Mouse (Mus musculus): ENCODE results near the gene Ptn. TPM values are rescaled to one million over a fixed set of nuclear protein-coding genes. Genes with fewer than 3 reads are reported as not detected.

The Ptn gene
- polyA plus RNA-seq, 1 experiment from 2014 or later = 385 TPM

DNA sequence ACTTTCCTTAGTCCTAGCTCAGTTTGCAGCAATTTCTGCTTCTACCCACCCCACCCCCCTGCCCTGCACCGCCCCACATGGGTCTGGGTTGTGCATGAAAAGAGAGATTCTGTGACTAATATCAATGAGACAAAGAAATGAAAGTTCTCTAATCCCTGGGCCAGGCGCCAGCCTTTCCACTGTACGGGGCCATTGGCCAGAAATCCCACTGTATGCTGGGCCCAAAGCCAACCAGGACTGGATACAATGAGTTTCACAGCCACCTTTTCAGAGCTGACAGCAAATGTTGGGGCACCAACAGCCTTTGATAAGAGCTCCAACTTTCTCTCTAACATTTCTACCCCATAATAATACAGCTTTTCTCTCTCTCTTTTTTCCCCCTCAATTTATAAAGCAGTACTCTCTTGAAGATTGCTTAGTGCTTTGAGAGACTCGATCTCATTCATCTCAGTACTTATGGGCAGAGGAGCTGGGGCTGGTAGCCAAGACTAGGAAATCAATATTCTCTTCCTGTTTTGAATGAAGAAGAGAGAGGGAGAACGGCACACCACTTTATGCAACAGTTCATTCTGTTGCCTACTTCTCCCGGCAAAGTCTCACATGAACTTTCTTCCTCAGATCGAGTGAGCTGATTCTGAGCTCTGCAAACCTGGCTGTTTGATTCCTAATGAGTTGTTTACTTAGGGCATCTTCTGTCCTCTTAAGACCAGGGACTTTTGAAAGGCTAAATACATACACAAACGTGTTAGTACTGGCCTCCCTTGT lies 9.2 kb upstream of the Ptn start:
- H3K4me2 ChIP-seq (replicated peaks; ENCODE audit: low read depth, low read length) = no peak overlapping the region

DNA sequence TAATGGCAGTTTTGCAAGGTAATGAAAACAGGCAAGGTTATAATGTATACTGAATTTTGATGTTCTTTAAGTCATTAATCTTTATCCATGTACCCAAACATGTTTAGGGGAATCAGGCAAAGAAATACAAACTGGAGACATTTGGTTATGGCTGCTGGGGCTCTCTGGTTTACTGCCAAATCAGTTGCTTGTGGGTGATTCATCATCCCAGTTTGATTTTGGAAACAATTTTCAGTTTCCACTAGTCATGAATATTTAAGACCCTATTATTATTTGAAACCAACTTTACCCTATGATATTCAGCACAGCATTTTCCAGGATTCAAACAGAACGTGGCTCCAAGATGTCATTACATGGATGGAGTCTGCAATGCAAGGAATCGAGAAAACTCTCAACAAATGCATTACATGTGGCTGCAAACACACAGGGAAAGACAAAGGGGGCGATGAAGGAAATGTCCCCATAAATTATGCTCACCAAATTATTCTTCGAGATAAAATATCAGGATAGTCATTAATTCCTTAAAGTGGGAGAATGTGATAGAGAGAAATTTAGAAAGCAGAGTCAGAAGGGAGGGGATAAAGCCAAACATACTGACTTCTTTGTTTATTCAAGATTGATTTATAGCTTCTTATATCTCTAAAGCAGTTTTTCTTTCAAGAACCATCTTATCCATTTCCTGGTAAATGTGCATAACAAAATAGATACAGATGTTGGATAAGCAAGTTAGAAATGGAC lies 8.4 kb upstream of the Ptn start:
- DNase-seq (ENCODE audit: low spot score) (no peak), ATAC-seq (ENCODE audit: low FRiP score) (no peak)
- no peak overlapping the region for H3K27ac ChIP-seq (ENCODE audit: low read depth, low read length)
- no peaks in the 10 kb centered on the region for H3K4me1 ChIP-seq (replicated peaks; ENCODE audit: control insufficient read depth, insufficient read depth, low read length)
- H3K27me3 ChIP-seq (ENCODE audit: control insufficient read depth, insufficient read depth, low read length) = no peaks in the 10 kb centered on the region
- no peaks in the 10 kb centered on the region for H3K36me3 ChIP-seq (ENCODE audit: control insufficient read depth, insufficient read depth, low read length)
- H3K9me3 ChIP-seq (ENCODE audit: control insufficient read depth, low read length) = no peaks in the 10 kb centered on the region
- H3K9ac ChIP-seq (ENCODE audit: low read depth, low read length) = no peak overlapping the region
- H3K4me3 ChIP-seq (ENCODE audit: low read depth, low read length) = no peak overlapping the region
- 86% methylated on average over 4 of the region's 4 CpGs for WGBS
- H3K4me2 ChIP-seq (replicated peaks; ENCODE audit: low read depth, low read length) = no peak overlapping the region

More for the DNA sequence above, 9.2 kb upstream of the Ptn start:
- Histone ChIP-seq H3K4me1 (replicated peaks; ENCODE audit: control insufficient read depth, insufficient read depth, low read length) (no peaks in the 10 kb centered on the region), H3K27ac (ENCODE audit: low read depth, low read length) (no peak overlapping the region), H3K27me3 (ENCODE audit: control insufficient read depth, insufficient read depth, low read length) (no peaks in the 10 kb centered on the region), H3K36me3 (ENCODE audit: control insufficient read depth, insufficient read depth, low read length) (no peaks in the 10 kb centered on the region), H3K9ac (ENCODE audit: low read depth, low read length) (no peak overlapping the region), H3K9me3 (ENCODE audit: control insufficient read depth, low read length) (no peaks in the 10 kb centered on the region), H3K4me3 (ENCODE audit: low read depth, low read length) (no peak overlapping the region)
- no peak for DNase-seq (ENCODE audit: low spot score)
- ATAC-seq (ENCODE audit: low FRiP score) = peak; percentile 49; the same call in 1 of the 2 replicates
- WGBS = 68% methylated on average over 8 of the region's 8 CpGs

DNA sequence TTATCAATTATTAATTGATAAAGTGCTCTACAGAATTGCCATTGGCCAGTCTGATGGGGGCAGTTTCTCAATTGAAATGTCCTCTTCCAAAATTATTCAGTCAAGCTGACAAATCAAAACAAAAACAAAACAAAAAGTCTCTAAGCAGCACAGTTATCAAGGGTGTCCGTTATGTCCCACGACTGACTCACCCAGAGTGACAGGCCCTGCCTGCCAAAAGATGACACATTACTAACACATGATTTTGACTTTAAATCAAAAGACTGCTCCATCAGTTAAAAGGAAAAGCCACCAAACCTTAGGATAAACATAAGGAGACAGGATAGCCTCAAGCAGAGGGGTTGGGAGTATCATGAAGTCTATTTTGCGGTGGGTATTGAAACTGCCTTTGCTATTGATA lies 6.6 kb upstream of the Ptn start:
- no peak overlapping the region for H3K4me2 ChIP-seq (replicated peaks; ENCODE audit: low read depth, low read length)
- no peaks in the 10 kb centered on the region for H3K9me3 ChIP-seq (ENCODE audit: control insufficient read depth, low read length)
- H3K27ac ChIP-seq (ENCODE audit: low read depth, low read length) = no peak overlapping the region
- WGBS = 95% methylated on average over 3 of the region's 3 CpGs
- H3K4me3 ChIP-seq (ENCODE audit: low read depth, low read length) = no peak overlapping the region
- DNase-seq (ENCODE audit: low spot score) (no peak), ATAC-seq (ENCODE audit: low FRiP score) (no peak)
- no peaks in the 10 kb centered on the region for H3K27me3 ChIP-seq (ENCODE audit: control insufficient read depth, insufficient read depth, low read length)
- H3K9ac ChIP-seq (ENCODE audit: low read depth, low read length) = no peak overlapping the region
- no peaks in the 10 kb centered on the region for H3K36me3 ChIP-seq (ENCODE audit: control insufficient read depth, insufficient read depth, low read length)
- no peaks in the 10 kb centered on the region for H3K4me1 ChIP-seq (replicated peaks; ENCODE audit: control insufficient read depth, insufficient read depth, low read length)

DNA sequence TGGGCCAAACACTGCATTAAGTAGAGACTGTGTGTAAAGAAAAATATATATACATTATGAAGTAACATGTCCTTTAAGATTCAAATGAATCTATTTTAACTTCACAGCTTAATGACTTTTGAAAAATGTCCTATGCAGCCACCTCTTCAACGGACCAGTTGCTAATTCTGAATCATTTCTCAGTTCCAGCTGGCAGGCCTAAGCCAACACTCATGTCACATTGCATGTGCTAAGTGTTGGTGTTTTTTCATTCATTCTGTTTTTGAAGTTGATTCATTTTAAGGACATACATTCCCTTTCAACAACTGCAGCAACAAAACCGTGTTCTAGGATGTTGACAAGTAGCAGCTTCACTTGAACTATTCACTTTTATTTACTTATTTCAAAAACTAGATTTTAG lies 6.0 kb upstream of the Ptn start:
- no peak overlapping the region for H3K4me2 ChIP-seq (replicated peaks; ENCODE audit: low read depth, low read length)
- H3K36me3 ChIP-seq (ENCODE audit: control insufficient read depth, insufficient read depth, low read length) = no peaks in the 10 kb centered on the region
- WGBS = 85% methylated on average over 2 of the region's 2 CpGs
- no peak overlapping the region for H3K4me3 ChIP-seq (ENCODE audit: low read depth, low read length)
- no peaks in the 10 kb centered on the region for H3K4me1 ChIP-seq (replicated peaks; ENCODE audit: control insufficient read depth, insufficient read depth, low read length)
- no peak overlapping the region for H3K9ac ChIP-seq (ENCODE audit: low read depth, low read length)
- no peaks in the 10 kb centered on the region for H3K27me3 ChIP-seq (ENCODE audit: control insufficient read depth, insufficient read depth, low read length)
- no peak for ATAC-seq (ENCODE audit: low FRiP score)
- H3K27ac ChIP-seq (ENCODE audit: low read depth, low read length) = no peak overlapping the region
- H3K9me3 ChIP-seq (ENCODE audit: control insufficient read depth, low read length) = no peaks in the 10 kb centered on the region
- DNase-seq (ENCODE audit: low spot score) = no peak

DNA sequence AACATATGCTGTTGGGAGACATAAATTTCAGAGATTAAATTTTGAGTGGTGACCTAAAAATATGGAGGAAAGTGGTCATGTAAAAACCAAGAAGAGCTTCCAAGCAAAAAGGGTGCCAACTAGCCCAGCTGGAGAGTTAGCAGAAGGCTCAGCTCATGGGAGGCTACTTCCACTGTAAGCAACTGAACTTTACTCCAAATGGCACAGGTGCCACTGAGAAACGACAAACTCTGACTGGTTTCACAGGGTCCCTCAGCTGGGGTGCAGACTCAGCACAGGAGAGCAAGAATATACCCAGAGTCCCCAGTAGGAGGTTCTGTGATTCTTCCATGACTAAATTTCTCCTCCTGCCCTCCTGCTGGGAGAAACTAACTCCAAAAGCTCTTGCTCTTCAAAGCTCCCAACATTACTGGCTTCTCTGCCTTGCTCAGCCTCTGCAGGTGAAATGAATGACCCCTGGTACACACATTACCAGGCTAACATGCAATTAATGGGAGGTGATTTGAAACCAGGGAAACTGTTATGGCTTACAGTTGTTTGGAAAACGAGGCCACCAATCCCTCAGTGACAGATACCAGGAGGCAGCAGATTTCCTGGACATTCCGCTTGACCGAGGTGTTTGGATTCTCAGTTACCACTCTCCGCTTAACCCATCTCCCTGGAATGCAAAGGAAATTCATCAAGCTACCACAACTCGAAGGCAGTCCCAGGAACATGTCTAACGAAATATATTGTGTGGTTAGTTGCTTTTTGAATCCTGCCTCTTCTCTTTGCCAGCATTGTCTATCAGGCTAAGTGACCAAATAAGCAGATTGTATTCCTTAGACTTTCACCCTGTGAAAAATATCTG lies 2.9 kb upstream of the Ptn start:
- H3K36me3 ChIP-seq (ENCODE audit: control insufficient read depth, insufficient read depth, low read length) = no peaks in the 10 kb centered on the region
- no peak overlapping the region for H3K4me2 ChIP-seq (replicated peaks; ENCODE audit: low read depth, low read length)
- ATAC-seq (ENCODE audit: low FRiP score) = no peak
- no peak overlapping the region for H3K9ac ChIP-seq (ENCODE audit: low read depth, low read length)
- H3K27me3 ChIP-seq (ENCODE audit: control insufficient read depth, insufficient read depth, low read length) = peaks cover 2% of the 10 kb centered on the region; the same call in 1 of the 2 replicates
- no peak overlapping the region for H3K4me3 ChIP-seq (ENCODE audit: low read depth, low read length)
- H3K4me1 ChIP-seq (replicated peaks; ENCODE audit: control insufficient read depth, insufficient read depth, low read length) = peaks cover 3% of the 10 kb centered on the region; the same call in 1 of the 2 replicates
- no peaks in the 10 kb centered on the region for H3K9me3 ChIP-seq (ENCODE audit: control insufficient read depth, low read length)
- H3K27ac ChIP-seq (ENCODE audit: low read depth, low read length) = no peak overlapping the region
- 79% methylated on average over 7 of the region's 7 CpGs for WGBS
- DNase-seq (ENCODE audit: low spot score) = no peak

DNA sequence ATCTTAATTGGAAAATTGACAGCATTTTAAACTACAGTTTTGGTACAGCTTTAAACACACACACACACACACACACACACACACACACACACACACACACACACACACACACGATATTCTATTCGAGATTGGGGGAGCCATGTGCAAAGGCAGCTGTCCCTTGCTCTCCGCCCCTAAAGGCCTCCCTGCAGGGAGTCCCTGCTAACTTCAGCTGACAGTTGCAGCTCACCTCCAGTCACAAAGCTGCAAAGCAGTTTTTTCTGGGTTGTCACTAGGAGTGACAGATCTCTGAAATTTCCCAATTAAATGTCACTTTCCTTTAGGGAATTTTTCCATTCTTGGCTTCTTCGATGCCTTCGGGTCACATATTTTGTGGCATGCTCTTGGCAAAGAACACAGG lies 428 bp upstream of the Ptn start:
- Histone ChIP-seq H3K27ac (ENCODE audit: low read depth, low read length) (peak overlapping the region; percentile 85; the same call in 1 of the 2 replicates), H3K4me1 (replicated peaks; ENCODE audit: control insufficient read depth, insufficient read depth, low read length) (peaks cover 3% of the 10 kb centered on the region; the same call in 1 of the 2 replicates), H3K4me2 (replicated peaks; ENCODE audit: low read depth, low read length) (peak overlapping the region; percentile 67), H3K27me3 (ENCODE audit: control insufficient read depth, insufficient read depth, low read length) (peaks cover 2% of the 10 kb centered on the region; the same call in 1 of the 2 replicates), H3K9ac (ENCODE audit: low read depth, low read length) (peak overlapping the region; percentile 76), H3K4me3 (ENCODE audit: low read depth, low read length) (peak overlapping the region; percentile 61), H3K36me3 (ENCODE audit: control insufficient read depth, insufficient read depth, low read length) (no peaks in the 10 kb centered on the region), H3K9me3 (ENCODE audit: control insufficient read depth, low read length) (no peaks in the 10 kb centered on the region)
- peak; percentile 56; the same call in 1 of the 2 replicates for ATAC-seq (ENCODE audit: low FRiP score)
- WGBS = 7% methylated on average over 5 of the region's 5 CpGs
- no peak for DNase-seq (ENCODE audit: low spot score)

DNA sequence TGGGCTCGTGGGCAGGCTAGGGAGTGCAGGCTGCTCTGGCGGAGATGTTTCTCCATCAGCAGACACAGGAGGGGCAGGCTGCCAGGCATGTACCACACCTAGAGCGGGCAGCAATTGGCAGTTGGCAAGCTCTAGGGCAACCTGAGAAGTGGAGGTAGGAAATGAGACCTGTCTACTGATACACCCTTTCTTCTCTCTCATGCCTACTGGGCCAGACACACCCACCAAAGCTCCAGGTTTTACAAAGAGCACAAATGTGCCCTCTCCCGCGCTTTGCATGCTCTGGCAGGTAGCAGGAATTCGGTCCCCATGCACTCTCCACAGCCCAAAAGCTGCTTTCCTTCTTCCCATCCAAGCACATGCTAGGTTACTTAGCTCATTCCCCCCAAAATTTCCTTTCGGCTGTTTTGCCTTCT lies 701 bp downstream of the Ptn start:
- Histone ChIP-seq H3K27ac (ENCODE audit: low read depth, low read length) (peak overlapping the region; percentile 85), H3K4me3 (ENCODE audit: low read depth, low read length) (peak overlapping the region; percentile 61), H3K9ac (ENCODE audit: low read depth, low read length) (peak overlapping the region; percentile 76), H3K4me1 (replicated peaks; ENCODE audit: control insufficient read depth, insufficient read depth, low read length) (peaks cover 3% of the 10 kb centered on the region; the same call in 1 of the 2 replicates), H3K4me2 (replicated peaks; ENCODE audit: low read depth, low read length) (peak overlapping the region; percentile 67), H3K36me3 (ENCODE audit: control insufficient read depth, insufficient read depth, low read length) (no peaks in the 10 kb centered on the region), H3K9me3 (ENCODE audit: control insufficient read depth, low read length) (no peaks in the 10 kb centered on the region), H3K27me3 (ENCODE audit: control insufficient read depth, insufficient read depth, low read length) (peaks cover 2% of the 10 kb centered on the region; the same call in 1 of the 2 replicates)
- peak; percentile 39 for ATAC-seq (ENCODE audit: low FRiP score)
- WGBS = 2% methylated on average over 7 of the region's 7 CpGs
- no peak for DNase-seq (ENCODE audit: low spot score)

DNA sequence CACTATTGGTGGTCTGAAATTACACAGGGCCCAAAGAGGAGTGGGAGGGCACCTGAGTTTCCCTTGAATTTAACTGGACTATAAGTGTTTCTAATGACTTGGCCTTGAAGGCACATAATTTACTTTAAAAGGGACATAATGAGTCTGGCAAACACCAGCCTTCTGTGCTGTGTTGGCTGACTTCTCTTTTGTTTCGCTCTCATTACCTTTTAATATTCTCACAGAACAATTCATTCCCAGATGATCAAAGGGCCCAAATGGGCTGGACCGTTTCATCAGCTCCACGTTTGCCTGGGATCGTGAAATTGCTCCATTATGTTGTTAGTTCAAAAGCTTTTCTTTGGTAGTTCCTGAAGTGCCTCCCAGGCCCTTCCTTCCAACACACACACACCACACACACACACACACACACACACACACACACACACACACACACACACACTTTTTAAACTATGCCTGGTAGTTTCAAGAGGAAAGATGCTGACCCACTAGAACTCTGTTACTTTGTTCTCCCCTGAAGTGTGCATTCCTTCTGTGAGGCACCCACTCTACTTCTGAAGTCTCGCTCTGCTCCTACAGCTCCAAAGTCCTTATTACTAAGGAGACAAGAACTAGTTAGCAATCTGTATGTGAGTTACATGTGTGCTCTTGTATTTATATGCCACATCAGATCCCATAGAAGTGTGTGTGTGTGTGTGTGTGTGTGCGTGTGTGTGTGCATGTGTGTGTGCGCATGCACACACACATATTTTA lies 1.5 kb downstream of the Ptn start:
- Histone ChIP-seq H3K4me1 (replicated peaks; ENCODE audit: control insufficient read depth, insufficient read depth, low read length) (peaks cover 3% of the 10 kb centered on the region; the same call in 1 of the 2 replicates), H3K36me3 (ENCODE audit: control insufficient read depth, insufficient read depth, low read length) (no peaks in the 10 kb centered on the region), H3K4me2 (replicated peaks; ENCODE audit: low read depth, low read length) (peak overlapping the region; percentile 67), H3K9ac (ENCODE audit: low read depth, low read length) (peak overlapping the region; percentile 76), H3K4me3 (ENCODE audit: low read depth, low read length) (peak overlapping the region; percentile 61), H3K27ac (ENCODE audit: low read depth, low read length) (0 out of 2 replicates have a peak overlapping the region, but pooled peaks have one; percentile 36), H3K27me3 (ENCODE audit: control insufficient read depth, insufficient read depth, low read length) (peaks cover 2% of the 10 kb centered on the region; the same call in 1 of the 2 replicates), H3K9me3 (ENCODE audit: control insufficient read depth, low read length) (no peaks in the 10 kb centered on the region)
- ATAC-seq (ENCODE audit: low FRiP score) (no peak), DNase-seq (ENCODE audit: low spot score) (no peak)
- 24% methylated on average over 7 of the region's 7 CpGs for WGBS

Measured in hindbrain, embryonic 11.5 days (tissue).